Mouse (Mus musculus): Measurements from ENCODE around the gene Hrh1. TPM values are rescaled to one million over a fixed set of nuclear protein-coding genes. Genes with fewer than 3 reads are reported as not detected.

The Hrh1 gene
- not detected in 2 replicates for polyA plus RNA-seq (2014; fragmentation: Nextera tagmentation; extraction: Ambion mirVana)

- DNase-seq (peak; percentile 66), ATAC-seq (ENCODE audit: insufficient read depth) (peak; percentile 49; the same call in 1 of the 2 replicates)
- H3K9me3 ChIP-seq (ENCODE audit: low read depth, low read length), result peaks cover 5% of the 10 kb centered on the region; the same call in 1 of the 2 replicates
- H3K36me3 ChIP-seq (ENCODE audit: insufficient read depth), result no peaks in the 10 kb centered on the region
- WGBS, result under 1% methylated on average over 37 of the region's 56 CpGs
- peak within 1 kb of the TSS; percentile 46 for H3K4me3 ChIP-seq (ENCODE audit: low read depth, low read length)
- H3K4me2 ChIP-seq, result peak within 1 kb of the TSS; percentile 97
- H3K27me3 ChIP-seq (ENCODE audit: insufficient read depth, low read length), result peaks cover 44% of the 10 kb centered on the region
- H3K27ac ChIP-seq (ENCODE audit: low read depth), result no peak within 1 kb of the TSS
- H3K9ac ChIP-seq, result peak within 1 kb of the TSS; percentile 38; the same call in 1 of the 2 replicates
- TF ChIP-seq CTCF (IDR thresholded peaks at IDR 0.05; ENCODE audit: low read depth), result no peak
- no peaks in the 10 kb centered on the region; the same call in 1 of the 2 replicates for H3K4me1 ChIP-seq (ENCODE audit: insufficient read depth)
These were observed at the start of gene Hrh1 for GRCm38 (mm10) chr6:114397691-114398217. Gene Hrh1 (plus strand): TSS chr6:114397936.

GRCm38 (mm10) chr6:114354635-114355034 is 43.1 kb upstream of the Hrh1 start:
- 51% methylated on average over 4 of the region's 4 CpGs for WGBS
- no peak for DNase-seq

GRCm38 (mm10) chr6:114358171-114358570 is 39.6 kb upstream of the Hrh1 start:
- H3K27ac ChIP-seq (ENCODE audit: low read depth), result no peak overlapping the region
- no peak overlapping the region for H3K4me3 ChIP-seq (ENCODE audit: low read depth, low read length)
- H3K9ac ChIP-seq, result no peak overlapping the region
- TF ChIP-seq CTCF (IDR thresholded peaks at IDR 0.05; ENCODE audit: low read depth), result no peak
- H3K4me2 ChIP-seq, result no peak overlapping the region
- no peaks in the 10 kb centered on the region for H3K36me3 ChIP-seq (ENCODE audit: insufficient read depth)
- DNase-seq, result peak; percentile 83
- H3K9me3 ChIP-seq (ENCODE audit: low read depth, low read length), result no peaks in the 10 kb centered on the region
- ATAC-seq (ENCODE audit: insufficient read depth), result no peak; the same call in 1 of the 2 replicates
- WGBS, result 34% methylated on average over 3 of the region's 3 CpGs
- H3K27me3 ChIP-seq (ENCODE audit: insufficient read depth, low read length), result no peaks in the 10 kb centered on the region
- no peaks in the 10 kb centered on the region for H3K4me1 ChIP-seq (ENCODE audit: insufficient read depth)

More at GRCm38 (mm10) chr6:114354635-114355034, 43.1 kb upstream of the Hrh1 start:
- Histone ChIP-seq H3K4me2 (no peak overlapping the region), H3K9ac (no peak overlapping the region), H3K4me1 (ENCODE audit: insufficient read depth) (no peaks in the 10 kb centered on the region), H3K4me3 (ENCODE audit: low read depth, low read length) (no peak overlapping the region), H3K36me3 (ENCODE audit: insufficient read depth) (no peaks in the 10 kb centered on the region), H3K9me3 (ENCODE audit: low read depth, low read length) (no peaks in the 10 kb centered on the region), H3K27me3 (ENCODE audit: insufficient read depth, low read length) (no peaks in the 10 kb centered on the region), H3K27ac (ENCODE audit: low read depth) (no peak overlapping the region)
- no peak for TF ChIP-seq CTCF (IDR thresholded peaks at IDR 0.05; ENCODE audit: low read depth)
- no peak for ATAC-seq (ENCODE audit: insufficient read depth)

- no peaks in the 10 kb centered on the region for H3K4me1 ChIP-seq (ENCODE audit: insufficient read depth)
- WGBS, result 63% methylated on average over 4 of the region's 4 CpGs
- H3K27me3 ChIP-seq (ENCODE audit: insufficient read depth, low read length), result no peaks in the 10 kb centered on the region
- no peak overlapping the region for H3K4me3 ChIP-seq (ENCODE audit: low read depth, low read length)
- ATAC-seq (ENCODE audit: insufficient read depth) (no peak), DNase-seq (no peak)
- H3K27ac ChIP-seq (ENCODE audit: low read depth), result no peak overlapping the region
- no peak overlapping the region for H3K9ac ChIP-seq
- no peaks in the 10 kb centered on the region for H3K9me3 ChIP-seq (ENCODE audit: low read depth, low read length)
- H3K36me3 ChIP-seq (ENCODE audit: insufficient read depth), result no peaks in the 10 kb centered on the region
- TF ChIP-seq CTCF (IDR thresholded peaks at IDR 0.05; ENCODE audit: low read depth), result no peak
- H3K4me2 ChIP-seq, result no peak overlapping the region
These were observed 35.4 kb upstream of the Hrh1 start for GRCm38 (mm10) chr6:114362355-114362754.

- H3K36me3 ChIP-seq (ENCODE audit: insufficient read depth), result no peaks in the 10 kb centered on the region
- no peaks in the 10 kb centered on the region for H3K4me1 ChIP-seq (ENCODE audit: insufficient read depth)
- H3K9me3 ChIP-seq (ENCODE audit: low read depth, low read length), result no peaks in the 10 kb centered on the region
- 78% methylated on average over 8 of the region's 8 CpGs for WGBS
- H3K4me2 ChIP-seq, result no peak overlapping the region
- no peak overlapping the region for H3K27ac ChIP-seq (ENCODE audit: low read depth)
- DNase-seq (no peak), ATAC-seq (ENCODE audit: insufficient read depth) (no peak)
- H3K9ac ChIP-seq, result no peak overlapping the region
- TF ChIP-seq CTCF (IDR thresholded peaks at IDR 0.05; ENCODE audit: low read depth), result no peak
- H3K4me3 ChIP-seq (ENCODE audit: low read depth, low read length), result no peak overlapping the region
- H3K27me3 ChIP-seq (ENCODE audit: insufficient read depth, low read length), result no peaks in the 10 kb centered on the region
These were observed 34.0 kb upstream of the Hrh1 start for GRCm38 (mm10) chr6:114363740-114364139.

- H3K4me3 ChIP-seq (ENCODE audit: low read depth, low read length), result no peak overlapping the region
- DNase-seq, result no peak
- H3K9ac ChIP-seq, result no peak overlapping the region
- H3K9me3 ChIP-seq (ENCODE audit: low read depth, low read length), result no peaks in the 10 kb centered on the region
- no peak overlapping the region for H3K4me2 ChIP-seq
- H3K4me1 ChIP-seq (ENCODE audit: insufficient read depth), result no peaks in the 10 kb centered on the region
- no peak for ATAC-seq (ENCODE audit: insufficient read depth)
- 81% methylated on average over 5 of the region's 5 CpGs for WGBS
- H3K27me3 ChIP-seq (ENCODE audit: insufficient read depth, low read length), result no peaks in the 10 kb centered on the region
- H3K27ac ChIP-seq (ENCODE audit: low read depth), result no peak overlapping the region
- H3K36me3 ChIP-seq (ENCODE audit: insufficient read depth), result no peaks in the 10 kb centered on the region
- no peak for TF ChIP-seq CTCF (IDR thresholded peaks at IDR 0.05; ENCODE audit: low read depth)
These were observed 33.0 kb upstream of the Hrh1 start for GRCm38 (mm10) chr6:114364734-114365133.

GRCm38 (mm10) chr6:114366191-114366590 is 31.5 kb upstream of the Hrh1 start:
- DNase-seq (no peak), ATAC-seq (ENCODE audit: insufficient read depth) (no peak)
- no peaks in the 10 kb centered on the region for H3K36me3 ChIP-seq (ENCODE audit: insufficient read depth)
- no peak overlapping the region for H3K4me3 ChIP-seq (ENCODE audit: low read depth, low read length)
- H3K27ac ChIP-seq (ENCODE audit: low read depth), result no peak overlapping the region
- H3K4me1 ChIP-seq (ENCODE audit: insufficient read depth), result no peaks in the 10 kb centered on the region
- no peak for TF ChIP-seq CTCF (IDR thresholded peaks at IDR 0.05; ENCODE audit: low read depth)
- no peak overlapping the region for H3K9ac ChIP-seq
- 70% methylated on average over 5 of the region's 5 CpGs for WGBS
- H3K9me3 ChIP-seq (ENCODE audit: low read depth, low read length), result no peaks in the 10 kb centered on the region
- no peak overlapping the region for H3K4me2 ChIP-seq
- H3K27me3 ChIP-seq (ENCODE audit: insufficient read depth, low read length), result no peaks in the 10 kb centered on the region
